Mouse (Mus musculus): ENCODE results near the gene Vasp. TPM values are rescaled to one million over a fixed set of nuclear protein-coding genes. Genes with fewer than 3 reads are reported as not detected.

Vasp gene
- polyA plus RNA-seq, 1 experiment from 2014 or later, result 52.8 TPM

DNA sequence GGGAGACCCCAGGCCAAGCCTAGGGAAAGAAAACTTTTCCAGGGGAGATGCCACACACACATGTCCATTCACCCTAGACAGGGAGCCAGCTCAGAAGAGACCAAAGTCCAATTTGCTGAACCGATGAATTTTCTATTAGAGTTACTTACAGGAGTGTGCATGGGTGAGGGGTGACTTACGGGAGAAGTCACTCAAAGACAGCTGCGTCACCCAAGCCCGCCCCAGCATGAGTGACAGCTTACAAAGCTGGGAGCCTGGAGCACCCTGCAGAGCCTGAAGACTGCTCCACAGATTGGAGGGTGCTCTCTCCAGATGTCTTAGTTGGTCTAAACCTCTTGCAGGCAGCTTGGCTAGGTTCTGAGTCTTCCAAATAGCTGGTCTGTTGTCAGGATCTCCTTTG, 40.4 kb upstream of the Vasp start:
- H3K27me3 ChIP-seq (ENCODE audit: control insufficient read depth, insufficient read depth, low read length), result peaks cover 4% of the 10 kb centered on the region
- ATAC-seq (replicated peaks; ENCODE audit: low FRiP score), result no peak

GRCm38 (mm10) chr7:19309884-19310641, 38.4 kb upstream of the Vasp start, which contains the start of gene Fosb:
Fosb (minus strand) TSS chr7:19310051.
- H3K27ac ChIP-seq (ENCODE audit: low read depth, low read length), result no peak within 1 kb of the TSS
- ATAC-seq (replicated peaks; ENCODE audit: low FRiP score) (peak; percentile 86), DNase-seq (ENCODE audit: low spot score) (peak; percentile 96)
- peak within 1 kb of the TSS; percentile 94 for H3K4me2 ChIP-seq (ENCODE audit: low read depth, low read length, severe bottlenecking)
- under 1% methylated on average over 48 of the region's 49 CpGs for WGBS
- H3K27me3 ChIP-seq (ENCODE audit: control insufficient read depth, insufficient read depth, low read length), result peaks cover 24% of the 10 kb centered on the region
- H3K36me3 ChIP-seq (ENCODE audit: control insufficient read depth, insufficient read depth, low read length), result no peaks in the 10 kb centered on the region
- H3K9ac ChIP-seq (ENCODE audit: low read length), result peak within 1 kb of the TSS; percentile 39
- H3K4me1 ChIP-seq (replicated peaks; ENCODE audit: control insufficient read depth, insufficient read depth, low read length), result peaks cover 8% of the 10 kb centered on the region; the same call in 1 of the 2 replicates
- no peaks in the 10 kb centered on the region for H3K9me3 ChIP-seq (ENCODE audit: control insufficient read depth, low read length)
- H3K4me3 ChIP-seq (ENCODE audit: low read depth, low read length), result peak within 1 kb of the TSS; percentile 51

More for the DNA sequence above, 40.4 kb upstream of the Vasp start:
- 41% methylated on average over 4 of the region's 4 CpGs for WGBS
- H3K36me3 ChIP-seq (ENCODE audit: control insufficient read depth, insufficient read depth, low read length), result no peaks in the 10 kb centered on the region
- no peak overlapping the region for H3K4me2 ChIP-seq (ENCODE audit: low read depth, low read length, severe bottlenecking)
- H3K27ac ChIP-seq (ENCODE audit: low read depth, low read length), result no peak overlapping the region
- no peak for DNase-seq (ENCODE audit: low spot score)
- no peak overlapping the region for H3K4me3 ChIP-seq (ENCODE audit: low read depth, low read length)
- no peak overlapping the region for H3K9ac ChIP-seq (ENCODE audit: low read length)
- peaks cover 5% of the 10 kb centered on the region; the same call in 1 of the 2 replicates for H3K4me1 ChIP-seq (replicated peaks; ENCODE audit: control insufficient read depth, insufficient read depth, low read length)
- H3K9me3 ChIP-seq (ENCODE audit: control insufficient read depth, low read length), result no peaks in the 10 kb centered on the region

GRCm38 (mm10) chr7:19309278-19309883, 37.8 kb upstream of the Vasp start:
- Histone ChIP-seq H3K9me3 (ENCODE audit: control insufficient read depth, low read length) (no peaks in the 10 kb centered on the region), H3K27me3 (ENCODE audit: control insufficient read depth, insufficient read depth, low read length) (peaks cover 30% of the 10 kb centered on the region), H3K4me3 (ENCODE audit: low read depth, low read length) (peak overlapping the region; percentile 51), H3K27ac (ENCODE audit: low read depth, low read length) (no peak overlapping the region), H3K4me2 (ENCODE audit: low read depth, low read length, severe bottlenecking) (peak overlapping the region; percentile 94), H3K9ac (ENCODE audit: low read length) (peak overlapping the region; percentile 39), H3K36me3 (ENCODE audit: control insufficient read depth, insufficient read depth, low read length) (no peaks in the 10 kb centered on the region), H3K4me1 (replicated peaks; ENCODE audit: control insufficient read depth, insufficient read depth, low read length) (peaks cover 9% of the 10 kb centered on the region; the same call in 1 of the 2 replicates)
- ATAC-seq (replicated peaks; ENCODE audit: low FRiP score), result no peak
- peak; percentile 67 for DNase-seq (ENCODE audit: low spot score)
- WGBS, result 1% methylated on average over 48 of the region's 48 CpGs

- no peaks in the 10 kb centered on the region for H3K36me3 ChIP-seq (ENCODE audit: control insufficient read depth, insufficient read depth, low read length)
- peak overlapping the region; percentile 36 for H3K9ac ChIP-seq (ENCODE audit: low read length)
- H3K4me3 ChIP-seq (ENCODE audit: low read depth, low read length), result peak overlapping the region; percentile 51
- peaks cover 36% of the 10 kb centered on the region for H3K27me3 ChIP-seq (ENCODE audit: control insufficient read depth, insufficient read depth, low read length)
- WGBS, result under 1% methylated on average over 58 of the region's 58 CpGs
- no peak overlapping the region for H3K27ac ChIP-seq (ENCODE audit: low read depth, low read length)
- H3K9me3 ChIP-seq (ENCODE audit: control insufficient read depth, low read length), result no peaks in the 10 kb centered on the region
- peak overlapping the region; percentile 94 for H3K4me2 ChIP-seq (ENCODE audit: low read depth, low read length, severe bottlenecking)
- peaks cover 10% of the 10 kb centered on the region; the same call in 1 of the 2 replicates for H3K4me1 ChIP-seq (replicated peaks; ENCODE audit: control insufficient read depth, insufficient read depth, low read length)
- peak; percentile 98 for DNase-seq (ENCODE audit: low spot score)
- ATAC-seq (replicated peaks; ENCODE audit: low FRiP score), result peak; percentile 86
These were observed 37.0 kb upstream of the Vasp start for GRCm38 (mm10) chr7:19308454-19309277.

DNA sequence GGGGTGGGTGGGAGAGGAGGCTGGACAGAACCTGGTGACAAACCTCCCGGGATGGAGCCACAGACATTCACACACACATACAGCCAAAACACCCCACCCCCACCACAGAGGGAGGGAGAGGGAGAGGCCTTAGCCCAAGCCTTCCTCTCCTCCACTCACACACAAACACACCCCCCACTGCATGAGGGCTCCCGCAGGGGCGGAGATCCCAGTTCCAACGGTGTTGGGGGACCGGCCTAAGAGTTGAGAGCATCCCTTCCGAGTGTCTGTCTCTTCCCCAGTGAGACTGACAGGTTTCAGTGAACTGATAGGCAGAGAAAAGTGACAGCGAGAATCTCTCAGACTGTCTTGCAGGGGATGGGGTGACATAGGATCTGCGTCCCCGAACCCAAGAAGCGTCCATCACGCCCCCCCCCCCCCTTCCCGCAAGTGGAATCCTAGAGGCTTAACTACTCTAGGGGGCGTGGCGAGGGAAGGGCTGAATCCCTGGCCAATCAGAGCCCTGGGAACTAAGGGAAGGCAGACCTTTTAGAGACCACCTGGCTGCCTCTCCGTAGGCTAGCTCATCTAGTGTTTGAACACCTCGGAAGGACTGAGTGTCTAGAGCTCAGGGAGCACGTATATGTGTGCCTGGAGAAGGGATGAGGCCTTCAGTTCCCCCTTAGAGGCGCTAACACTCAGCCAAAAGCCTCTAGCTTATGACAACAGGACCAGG, 36.3 kb upstream of the Vasp start:
- Histone ChIP-seq H3K4me2 (ENCODE audit: low read depth, low read length, severe bottlenecking) (peak overlapping the region; percentile 94), H3K4me1 (replicated peaks; ENCODE audit: control insufficient read depth, insufficient read depth, low read length) (peaks cover 11% of the 10 kb centered on the region; the same call in 1 of the 2 replicates), H3K9ac (ENCODE audit: low read length) (peak overlapping the region; percentile 36), H3K36me3 (ENCODE audit: control insufficient read depth, insufficient read depth, low read length) (no peaks in the 10 kb centered on the region), H3K27ac (ENCODE audit: low read depth, low read length) (no peak overlapping the region), H3K9me3 (ENCODE audit: control insufficient read depth, low read length) (no peaks in the 10 kb centered on the region), H3K27me3 (ENCODE audit: control insufficient read depth, insufficient read depth, low read length) (peaks cover 43% of the 10 kb centered on the region), H3K4me3 (ENCODE audit: low read depth, low read length) (peak overlapping the region; percentile 51)
- DNase-seq (ENCODE audit: low spot score) (peak; percentile 75), ATAC-seq (replicated peaks; ENCODE audit: low FRiP score) (peak; percentile 39)
- 1% methylated on average over 18 of the region's 18 CpGs for WGBS

GRCm38 (mm10) chr7:19306819-19307738, 35.5 kb upstream of the Vasp start:
- DNase-seq (ENCODE audit: low spot score) (no peak), ATAC-seq (replicated peaks; ENCODE audit: low FRiP score) (no peak)
- 68% methylated on average over 25 of the region's 25 CpGs for WGBS
- Histone ChIP-seq H3K36me3 (ENCODE audit: control insufficient read depth, insufficient read depth, low read length) (no peaks in the 10 kb centered on the region), H3K9ac (ENCODE audit: low read length) (no peak overlapping the region), H3K27me3 (ENCODE audit: control insufficient read depth, insufficient read depth, low read length) (peaks cover 51% of the 10 kb centered on the region), H3K4me3 (ENCODE audit: low read depth, low read length) (no peak overlapping the region), H3K27ac (ENCODE audit: low read depth, low read length) (no peak overlapping the region), H3K9me3 (ENCODE audit: control insufficient read depth, low read length) (no peaks in the 10 kb centered on the region), H3K4me1 (replicated peaks; ENCODE audit: control insufficient read depth, insufficient read depth, low read length) (peaks cover 11% of the 10 kb centered on the region; the same call in 1 of the 2 replicates), H3K4me2 (ENCODE audit: low read depth, low read length, severe bottlenecking) (peak overlapping the region; percentile 94; the same call in 1 of the 2 replicates)

DNA sequence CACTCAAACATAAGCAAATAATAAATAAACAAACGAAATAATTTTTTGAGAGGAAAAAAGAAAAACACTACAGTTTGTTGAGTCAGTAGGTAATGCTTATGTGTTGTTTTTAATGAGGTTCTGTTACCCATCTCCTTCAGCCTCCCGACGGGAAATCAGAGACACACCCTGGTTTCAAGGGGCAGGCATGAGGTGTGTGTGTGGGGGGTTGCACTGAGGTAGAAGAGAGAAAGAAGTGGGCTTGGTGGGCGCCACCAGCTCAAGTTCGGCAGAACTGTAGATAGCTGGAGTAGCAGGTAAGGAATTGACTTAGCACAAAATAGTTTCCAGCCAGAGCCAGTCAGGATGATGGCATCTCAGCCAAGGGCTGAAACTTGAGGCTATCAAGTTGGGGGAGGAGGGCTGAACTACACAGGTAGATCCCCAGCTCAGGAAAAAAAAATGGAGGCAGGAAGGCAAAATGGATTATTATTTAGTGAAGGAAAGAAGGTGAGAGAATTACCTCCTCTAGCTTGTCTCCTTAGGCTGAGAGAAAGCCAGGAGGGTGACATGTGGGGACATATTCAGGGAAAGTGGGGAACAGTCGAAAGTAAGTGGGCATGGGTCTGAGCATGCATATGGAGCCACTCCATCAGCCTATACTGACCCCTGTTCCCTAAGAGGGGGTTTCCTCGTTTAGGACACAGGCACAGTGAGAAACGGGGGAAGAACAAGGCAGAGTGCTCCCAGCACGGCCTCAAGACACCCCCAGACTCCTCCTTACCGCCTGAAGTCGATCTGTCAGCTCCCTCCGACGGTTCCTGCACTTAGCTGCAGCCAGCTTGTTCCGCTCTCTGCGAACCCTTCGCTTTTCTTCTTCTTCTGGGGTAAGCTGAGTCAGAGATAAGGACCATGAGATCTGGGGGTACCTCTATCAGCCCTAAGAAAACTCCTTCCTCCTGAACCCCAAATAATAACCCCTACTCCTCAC, 34.5 kb upstream of the Vasp start:
- Histone ChIP-seq H3K4me3 (ENCODE audit: low read depth, low read length) (no peak overlapping the region), H3K9ac (ENCODE audit: low read length) (no peak overlapping the region), H3K27me3 (ENCODE audit: control insufficient read depth, insufficient read depth, low read length) (peaks cover 53% of the 10 kb centered on the region), H3K4me2 (ENCODE audit: low read depth, low read length, severe bottlenecking) (no peak overlapping the region), H3K4me1 (replicated peaks; ENCODE audit: control insufficient read depth, insufficient read depth, low read length) (peaks cover 15% of the 10 kb centered on the region; the same call in 1 of the 2 replicates), H3K36me3 (ENCODE audit: control insufficient read depth, insufficient read depth, low read length) (no peaks in the 10 kb centered on the region), H3K9me3 (ENCODE audit: control insufficient read depth, low read length) (no peaks in the 10 kb centered on the region), H3K27ac (ENCODE audit: low read depth, low read length) (no peak overlapping the region)
- no peak for DNase-seq (ENCODE audit: low spot score)
- ATAC-seq (replicated peaks; ENCODE audit: low FRiP score), result no peak
- 50% methylated on average over 16 of the region's 16 CpGs for WGBS

Data from forebrain, embryonic 11.5 days (tissue).